Mouse (Mus musculus) Muller cell, postnatal 12 days (primary cell): ENCODE results near the gene BC024978.

Experiments
- DNase-seq: peaks from one replicate; pipeline ENCODE4 v3.0.0-alpha.2; 2015; ENCODE audit errors: inconsistent ontology term

Gene BC024978

DNA sequence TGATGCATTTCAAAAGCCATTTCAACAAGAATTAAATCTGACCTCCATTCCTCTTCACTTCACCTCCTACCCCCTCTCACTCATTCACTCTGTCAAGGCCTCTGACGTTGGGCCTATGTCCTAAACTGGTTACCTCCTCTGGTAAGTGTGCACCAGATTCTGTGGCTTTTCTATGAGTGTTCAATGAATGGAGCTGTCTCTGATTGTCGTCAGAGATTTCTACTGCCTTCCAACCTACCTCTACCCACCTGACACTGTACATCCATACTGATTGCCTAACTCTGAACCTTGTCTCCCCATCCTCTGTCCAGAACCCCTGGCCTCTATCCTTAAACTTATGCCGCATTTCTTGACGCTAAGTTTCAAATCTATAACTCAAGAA lies 17.6 kb upstream of the BC024978 start:
- DNase-seq: no peak

DNA sequence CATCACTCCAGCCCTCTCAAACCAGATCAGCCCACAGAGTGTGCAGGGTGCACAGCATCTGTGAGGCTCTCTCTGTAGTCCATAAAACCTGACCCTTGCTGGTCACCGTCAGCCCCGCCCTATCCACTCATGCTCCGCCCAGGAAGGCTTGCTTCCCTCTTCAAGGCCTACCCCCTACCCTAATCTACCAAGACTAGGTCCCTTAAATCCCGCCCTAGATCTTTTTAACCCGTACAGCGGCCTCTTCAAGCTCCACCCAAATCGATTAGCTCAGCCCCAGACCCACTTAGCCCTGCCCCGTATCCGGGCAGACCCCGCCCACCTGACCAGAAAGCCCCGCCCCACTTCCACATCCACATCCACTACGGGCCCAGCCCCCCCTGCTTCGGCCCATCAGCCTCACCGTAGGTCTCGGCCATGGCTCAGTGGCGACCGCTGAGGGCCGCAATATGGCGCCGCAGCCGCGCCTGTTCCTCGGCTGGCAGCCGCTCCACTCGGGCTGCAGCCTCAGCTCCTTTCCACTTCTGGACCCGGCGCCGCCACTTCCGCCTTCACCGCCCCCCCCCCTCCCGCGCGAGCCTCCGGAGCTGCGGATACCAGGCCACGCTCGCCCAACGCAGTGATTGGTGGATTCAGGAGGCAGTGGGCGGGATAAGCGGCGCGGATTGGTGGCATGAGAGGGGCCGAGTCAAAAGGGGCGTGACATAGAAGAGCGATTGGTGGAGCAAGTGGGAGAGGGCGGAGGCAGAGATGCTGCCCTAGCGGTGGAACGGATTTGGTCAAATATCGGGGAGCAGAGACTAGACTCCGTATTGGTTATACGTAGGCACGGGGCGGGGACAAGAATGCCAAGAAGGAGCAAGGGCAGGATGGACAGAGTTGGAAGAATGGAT lies 17.0 kb upstream of the BC024978 start, which contains the start of gene Rab4b:
Gene Rab4b, minus strand, starts transcription at position 573 of the 893 bp plus-strand sequence.
- peak; percentile 99 for DNase-seq

DNA sequence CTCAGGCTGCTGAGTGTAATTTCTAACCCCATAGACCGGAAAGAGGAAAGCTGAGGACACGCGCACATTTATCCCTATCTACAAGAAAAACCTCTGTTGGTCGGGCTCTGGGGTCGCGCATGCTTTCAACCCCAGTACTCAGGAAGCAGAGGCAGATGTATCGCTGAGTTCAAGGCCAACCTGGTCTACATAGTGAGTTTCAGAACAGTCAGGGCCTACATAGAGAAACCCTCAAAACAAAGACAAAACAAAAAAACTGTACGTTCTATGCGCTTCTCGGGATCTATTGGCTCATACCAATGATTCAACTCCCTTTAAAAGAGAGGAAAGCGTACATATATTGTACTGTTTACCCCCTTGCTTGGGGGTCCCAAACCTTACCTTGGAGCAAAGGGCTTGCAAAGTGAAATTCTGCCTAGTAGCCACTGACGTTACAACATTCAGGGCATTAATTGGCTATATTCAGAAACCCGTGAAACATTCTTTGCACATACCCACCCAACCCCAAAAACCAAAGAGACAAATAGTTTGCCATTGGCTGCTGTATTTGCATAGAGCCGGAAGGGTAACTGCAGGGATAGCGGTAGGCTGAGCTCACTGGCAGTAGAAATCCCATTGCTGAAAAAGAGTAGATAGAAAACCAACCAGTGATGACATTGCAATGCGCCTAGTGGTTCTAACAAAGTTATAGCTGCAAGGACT lies 16.2 kb upstream of the BC024978 start:
- peak; percentile 16 for DNase-seq

DNA sequence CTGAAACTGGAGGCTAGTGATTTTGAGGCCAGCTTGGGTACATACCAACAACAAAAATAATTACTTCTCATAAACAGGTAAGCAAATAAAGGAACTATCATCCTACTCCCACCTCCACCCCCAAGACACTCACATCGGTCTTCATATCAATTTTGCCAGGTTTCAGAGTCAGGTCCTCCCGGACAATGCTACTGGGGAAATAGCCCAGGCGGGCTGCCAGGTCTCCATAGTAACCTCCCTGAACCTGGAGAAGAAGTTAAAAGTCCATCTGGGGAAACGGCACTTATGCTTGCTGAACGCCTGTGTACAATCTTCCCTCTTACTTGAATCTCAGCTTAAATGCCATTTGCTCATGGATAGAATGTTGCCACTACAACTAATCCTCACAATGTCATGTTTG lies 15.5 kb upstream of the BC024978 start:
- DNase-seq: no peak

DNA sequence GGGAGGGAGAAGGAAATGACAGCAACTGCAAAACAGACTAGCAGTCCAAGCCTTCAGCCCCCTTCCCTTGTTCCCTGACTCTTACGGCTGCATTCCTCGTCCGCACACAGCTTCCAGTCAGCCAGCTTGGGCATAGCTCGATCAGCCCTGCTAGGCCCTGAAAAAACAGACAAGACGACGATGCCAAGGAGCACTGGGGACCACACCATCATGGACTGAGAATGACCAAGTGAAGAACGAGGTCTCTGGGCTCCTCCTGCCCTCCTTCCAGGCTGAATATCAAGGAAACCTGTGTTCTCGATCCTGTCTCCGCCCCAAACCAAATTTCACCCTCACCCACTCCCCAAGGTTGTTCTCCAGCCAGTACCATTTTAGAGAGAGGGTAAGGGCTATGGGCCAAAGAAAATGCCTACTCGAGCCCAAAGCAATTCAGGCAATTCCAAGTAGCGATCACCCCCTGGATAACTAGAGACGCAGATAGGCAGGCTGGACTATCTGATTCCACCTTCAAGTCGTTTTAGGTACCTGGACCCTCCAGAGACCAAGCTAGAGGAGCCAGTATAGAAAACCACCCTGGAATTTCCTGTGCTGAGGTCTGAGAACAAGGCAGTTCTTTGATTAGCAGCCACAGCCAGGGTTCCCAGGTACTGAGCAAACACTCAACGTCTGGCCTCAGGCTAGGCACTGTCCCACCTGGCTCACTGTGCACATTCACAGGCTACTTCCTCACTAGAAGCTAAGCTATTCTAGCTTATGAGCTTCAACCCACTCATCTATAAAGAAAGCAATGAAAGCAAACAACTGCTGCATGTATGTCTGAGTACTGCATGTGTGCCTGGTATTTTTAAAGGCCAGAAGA lies 14.5 kb upstream of the BC024978 start, which contains the start of the genes Gm21983 and Mia:
Gene Gm21983, minus strand, starts transcription at position 250 of the 859 bp plus-strand sequence.
Gene Mia, minus strand, starts transcription at position 321 of the 859 bp plus-strand sequence.
- no peak for DNase-seq

DNA sequence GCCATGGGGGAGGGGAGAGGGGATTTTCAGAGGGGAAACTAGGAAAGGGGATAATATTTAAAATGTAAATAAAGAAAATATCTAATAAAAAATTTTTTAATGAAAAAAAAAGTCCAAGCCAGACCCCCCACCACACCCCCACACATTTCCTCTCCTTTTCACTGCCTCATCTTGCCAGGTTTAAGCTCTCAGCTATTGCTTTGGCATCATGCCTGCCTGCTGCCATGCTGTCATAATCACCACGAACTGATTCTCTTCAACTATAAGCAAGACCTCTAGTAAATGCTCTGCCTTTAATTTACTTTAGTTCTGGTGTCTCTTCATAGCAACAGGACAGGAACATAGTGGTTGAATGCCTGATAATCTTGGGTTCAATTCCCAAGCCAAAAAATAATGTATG lies 13.1 kb upstream of the BC024978 start:
- DNase-seq: no peak

DNA sequence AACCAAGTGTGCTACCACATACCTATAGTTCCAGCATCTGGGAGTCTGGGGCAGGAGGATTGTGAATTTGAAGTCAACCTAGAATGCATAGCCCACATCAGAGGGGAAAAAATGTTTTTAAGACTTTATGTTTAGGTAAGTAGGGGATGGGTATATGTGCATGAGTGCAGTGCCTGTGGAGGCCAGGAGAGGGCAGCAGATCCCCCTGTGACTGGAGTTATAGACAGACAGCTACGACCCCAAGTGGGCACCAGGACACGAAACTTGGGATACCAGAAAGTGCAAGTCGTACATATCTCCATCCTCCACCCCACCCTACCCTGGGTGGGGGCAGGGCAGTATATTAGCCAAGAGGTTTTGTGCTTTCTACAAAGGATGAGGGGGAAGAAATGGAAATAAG lies 10.6 kb upstream of the BC024978 start:
- peak; percentile 25 for DNase-seq

DNA sequence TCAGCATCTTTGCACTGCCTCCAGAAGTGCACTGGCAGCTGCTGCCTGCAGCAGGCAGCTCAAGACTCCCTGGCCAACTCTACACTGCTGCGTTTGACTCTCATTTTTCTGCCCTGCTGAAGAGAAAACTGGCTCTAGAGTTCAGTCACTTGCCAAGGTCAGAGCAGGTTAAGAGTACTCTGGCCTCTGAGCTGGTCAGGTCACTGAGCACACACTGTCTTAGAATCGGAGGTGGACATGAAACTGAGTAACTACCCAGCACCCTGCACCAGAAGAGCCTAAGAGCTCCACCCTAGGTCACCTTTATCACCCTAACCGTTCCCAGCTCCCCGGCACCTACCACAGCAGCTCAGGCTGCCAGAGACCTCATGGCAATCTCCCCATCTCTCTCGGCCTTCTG lies 9.6 kb upstream of the BC024978 start:
- no peak for DNase-seq

DNA sequence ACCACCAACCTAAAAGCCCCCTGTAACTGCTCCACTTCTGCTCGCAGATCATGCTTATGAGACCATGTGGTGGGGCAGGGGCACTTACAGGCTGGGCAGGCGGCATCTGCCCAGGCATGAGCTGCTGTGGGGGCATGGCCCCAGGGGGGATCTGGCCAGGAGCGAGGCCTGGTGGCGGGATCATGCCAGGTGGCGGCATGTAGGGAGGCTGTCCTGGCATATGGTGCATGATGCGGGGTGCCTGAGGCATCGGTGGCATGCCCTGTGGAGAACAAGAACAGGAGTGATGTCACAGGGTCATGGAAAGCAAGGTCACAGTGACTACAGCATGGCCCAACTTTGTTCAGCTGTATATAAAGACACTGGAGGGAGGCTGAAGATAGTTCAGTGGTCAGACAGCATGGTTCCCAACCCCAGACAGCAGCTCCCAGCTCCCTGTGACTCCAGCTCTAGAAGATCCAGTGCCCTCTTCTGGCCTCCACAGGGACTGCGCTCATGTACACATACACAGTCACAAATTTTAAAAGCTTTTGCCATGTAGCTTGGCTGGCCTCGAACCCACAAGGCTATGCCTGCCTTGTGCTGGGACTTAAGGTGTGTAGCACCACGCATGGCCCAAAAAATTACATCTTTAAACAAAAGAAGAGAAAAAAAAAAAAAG lies 6.2 kb upstream of the BC024978 start:
- DNase-seq: no peak

DNA sequence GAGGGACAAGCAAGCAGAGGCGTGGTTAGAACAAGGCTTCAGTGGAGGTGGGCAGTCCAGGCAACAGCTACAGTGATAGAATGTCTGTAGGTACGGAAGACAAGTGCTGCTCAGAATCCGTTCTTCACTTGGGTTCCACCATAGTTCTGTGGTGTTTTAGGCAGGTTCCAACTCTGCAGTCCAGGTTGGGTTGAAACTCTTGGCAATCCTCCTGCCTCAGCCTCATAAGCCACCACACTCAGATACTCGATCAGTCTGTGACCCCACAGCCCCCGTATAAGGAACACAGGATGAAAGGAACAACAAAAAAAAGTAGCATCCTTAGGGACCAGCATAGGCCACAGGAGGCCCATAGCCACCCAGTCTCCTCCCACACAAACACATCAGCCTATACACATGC lies 3.1 kb upstream of the BC024978 start:
- DNase-seq: no peak

DNA sequence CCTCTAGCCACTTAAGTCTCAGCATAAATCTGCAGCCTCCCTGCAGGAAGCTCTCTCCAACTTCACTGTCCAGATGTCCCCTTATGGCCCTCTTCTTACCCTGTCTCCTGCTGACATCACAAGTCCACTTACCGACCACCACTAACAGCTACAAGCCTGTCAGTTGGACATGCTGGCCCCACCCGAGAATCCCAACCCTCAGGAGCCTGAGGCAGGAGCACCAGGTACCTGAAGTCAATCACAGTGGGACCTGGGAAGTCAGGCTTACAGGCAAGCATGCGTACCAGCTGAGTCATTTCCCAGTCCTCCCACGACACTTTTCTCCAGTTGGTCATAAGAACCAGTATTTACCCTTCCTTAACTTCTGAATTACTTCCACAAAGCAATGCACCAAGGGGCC lies 1.9 kb upstream of the BC024978 start:
- no peak for DNase-seq

DNA sequence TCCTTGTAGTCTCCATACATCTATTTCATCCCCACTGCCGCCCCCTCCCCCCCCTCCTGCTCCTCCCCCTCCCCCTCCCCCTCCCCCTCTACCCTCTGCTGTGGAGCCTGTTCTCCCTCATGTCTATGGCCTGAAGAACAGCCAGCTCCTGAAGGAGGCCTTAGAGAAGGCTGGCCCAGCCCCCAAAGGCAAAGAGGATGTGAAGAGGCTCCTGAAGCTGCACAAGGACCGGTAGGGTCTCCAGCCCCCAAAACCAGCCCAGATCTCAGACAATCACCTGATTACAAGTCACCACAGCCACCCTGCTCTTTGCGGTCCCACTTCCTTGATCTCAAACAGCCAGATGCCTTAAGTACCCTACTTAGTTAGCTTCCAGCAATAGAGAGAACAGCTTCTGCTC lies 1.6 kb downstream of the BC024978 start:
- DNase-seq: no peak

DNA sequence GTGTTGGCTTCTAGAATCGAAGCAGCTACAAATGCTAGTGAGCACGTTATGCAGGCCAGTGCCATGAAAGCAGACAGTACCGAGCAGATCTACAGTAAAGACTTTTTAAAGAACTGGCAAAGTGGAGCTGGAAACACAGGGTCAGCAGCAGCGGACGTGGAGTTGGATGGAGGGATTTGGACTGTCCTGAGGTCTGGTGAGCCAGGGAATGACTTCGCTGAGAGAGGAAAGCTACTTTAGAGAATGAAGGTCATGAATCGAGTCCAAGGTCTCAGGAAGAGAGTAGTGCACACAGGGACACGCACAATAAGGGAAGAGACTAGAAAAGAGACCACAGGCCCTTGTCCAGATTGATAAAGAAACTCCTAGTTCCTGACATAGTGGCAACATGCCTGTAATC lies 2.1 kb downstream of the BC024978 start:
- no peak for DNase-seq

DNA sequence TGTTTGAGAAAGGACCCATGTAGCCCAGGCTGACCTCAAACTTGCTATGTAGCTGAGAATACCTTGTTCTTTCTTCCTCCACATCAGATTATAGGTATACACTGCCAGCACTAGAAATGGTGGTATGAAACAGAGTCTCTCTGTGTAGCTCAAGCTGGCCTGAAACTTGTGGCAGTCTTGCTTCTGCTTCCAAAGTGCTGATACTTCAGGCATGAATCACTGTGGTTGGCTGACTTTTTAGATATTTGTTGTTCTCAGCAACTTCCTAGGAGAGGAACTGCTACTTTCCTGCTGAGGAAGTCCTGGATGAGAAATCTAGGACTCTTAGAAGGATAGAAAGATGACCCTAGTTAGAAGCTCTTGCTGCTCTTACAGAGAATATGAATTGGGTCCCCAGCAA lies 2.8 kb downstream of the BC024978 start:
- peak; percentile 39 for DNase-seq

DNA sequence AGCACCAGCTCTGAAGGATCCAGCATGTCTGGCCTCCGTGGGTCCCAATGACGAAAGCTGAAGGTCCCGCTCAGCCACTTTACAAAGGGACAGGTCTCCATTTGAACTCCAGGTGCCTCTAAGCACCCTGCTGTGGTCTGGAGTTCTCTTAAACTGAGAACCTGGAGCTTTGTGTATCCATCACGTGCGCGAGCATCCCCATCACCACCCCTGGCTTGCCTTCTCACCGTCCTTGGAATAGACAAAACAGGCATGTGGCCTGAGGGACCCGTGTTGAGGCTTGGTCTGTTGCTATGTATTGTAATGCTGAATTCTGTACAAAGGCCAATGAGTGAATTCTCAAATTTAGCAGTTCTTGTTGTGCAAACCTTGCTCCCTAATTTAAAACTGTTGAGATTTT lies 3.2 kb downstream of the BC024978 start:
- DNase-seq: no peak

DNA sequence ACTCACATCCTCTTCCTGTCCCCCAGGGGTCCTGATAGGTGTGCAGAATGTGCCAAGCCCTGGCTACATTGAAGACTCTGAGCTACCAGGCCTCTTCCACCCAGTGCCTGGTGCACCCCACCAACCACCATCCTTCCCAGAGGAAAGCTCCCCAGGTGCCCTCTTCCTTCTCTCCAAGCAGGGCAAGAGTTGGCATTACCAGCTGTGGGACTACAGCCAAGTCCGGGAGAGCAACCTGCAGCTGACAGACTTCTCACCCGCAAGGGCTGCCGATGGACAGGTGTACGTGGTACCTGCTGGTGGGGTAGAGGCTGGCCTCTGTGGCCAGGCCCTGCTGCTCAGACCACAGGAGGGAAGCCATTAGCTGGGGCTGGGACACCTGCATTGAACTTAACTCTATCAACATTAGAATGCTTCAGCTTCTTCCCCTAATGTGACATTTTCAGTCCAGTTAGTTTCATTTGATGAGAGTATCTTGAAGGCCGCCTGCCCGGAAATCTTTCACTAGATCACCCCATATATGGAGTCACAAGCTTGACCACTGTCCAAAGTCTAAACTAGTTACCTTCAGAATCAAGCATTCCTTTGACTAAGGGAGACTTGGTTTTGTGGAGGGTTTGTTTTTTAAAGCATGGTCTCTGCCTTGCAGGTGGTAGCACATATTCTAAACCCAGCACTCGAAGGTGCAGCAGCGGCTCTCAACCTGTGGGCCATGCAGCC lies 8.3 kb downstream of the BC024978 start:
- DNase-seq: no peak

DNA sequence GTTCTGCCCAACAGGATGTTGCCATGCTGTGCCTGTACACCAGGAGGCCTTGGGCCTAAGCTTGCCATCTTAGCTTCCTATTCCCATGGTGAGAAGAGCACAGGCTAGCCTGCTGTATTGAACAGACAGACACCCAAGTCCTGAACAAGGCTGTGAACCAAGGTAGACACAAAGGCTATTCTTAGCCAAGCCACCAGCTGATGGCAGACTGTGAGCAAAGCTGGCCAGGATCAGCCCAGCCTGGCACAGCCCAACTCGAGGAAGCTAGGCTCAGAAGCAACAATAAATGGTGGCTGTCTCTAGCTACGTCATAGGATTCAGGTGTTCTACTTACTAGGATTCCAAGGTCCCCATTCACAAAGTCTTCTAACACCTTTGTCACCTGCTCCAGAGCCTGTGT lies 17.0 kb downstream of the BC024978 start:
- no peak for DNase-seq

DNA sequence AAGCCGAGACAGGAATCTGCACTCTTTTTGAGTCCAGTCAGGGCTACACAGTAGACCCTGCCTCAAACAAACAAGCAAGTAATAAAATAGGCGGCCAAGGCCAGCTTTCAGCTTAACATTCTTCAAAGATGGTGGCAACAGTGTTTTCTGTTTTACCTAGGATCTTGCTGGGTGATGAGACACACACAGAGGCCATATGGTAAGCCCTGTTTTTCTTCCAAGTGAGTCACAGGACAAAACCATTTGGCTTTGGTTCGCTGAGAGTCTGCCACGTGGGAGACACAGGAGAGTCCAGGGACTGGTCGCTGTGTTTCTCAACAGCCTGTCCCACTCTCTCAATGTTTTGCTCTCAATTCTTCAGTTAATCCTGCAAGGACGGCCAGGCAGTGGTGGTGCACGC lies 23.0 kb downstream of the BC024978 start:
- DNase-seq: no peak

DNA sequence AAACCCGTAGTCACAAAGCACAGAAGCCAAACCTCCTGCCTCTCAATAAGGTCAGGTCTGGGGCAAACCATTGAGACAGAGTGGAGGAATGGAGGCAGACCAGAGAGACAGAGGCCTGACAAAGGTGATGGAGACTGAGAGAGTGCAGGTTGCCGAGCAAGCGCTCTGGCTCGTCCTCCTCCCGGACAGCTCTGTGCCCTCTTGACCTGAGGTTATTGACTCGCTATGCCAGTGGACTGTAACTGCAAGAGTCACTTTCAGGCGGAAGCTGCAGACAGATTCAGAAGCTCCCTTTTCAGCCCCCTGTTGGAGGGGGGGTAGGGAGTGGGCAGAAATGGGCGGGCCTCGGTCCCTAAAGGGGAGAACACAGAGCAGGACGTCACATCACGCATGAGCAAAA lies 24.4 kb downstream of the BC024978 start:
- no peak for DNase-seq

DNA sequence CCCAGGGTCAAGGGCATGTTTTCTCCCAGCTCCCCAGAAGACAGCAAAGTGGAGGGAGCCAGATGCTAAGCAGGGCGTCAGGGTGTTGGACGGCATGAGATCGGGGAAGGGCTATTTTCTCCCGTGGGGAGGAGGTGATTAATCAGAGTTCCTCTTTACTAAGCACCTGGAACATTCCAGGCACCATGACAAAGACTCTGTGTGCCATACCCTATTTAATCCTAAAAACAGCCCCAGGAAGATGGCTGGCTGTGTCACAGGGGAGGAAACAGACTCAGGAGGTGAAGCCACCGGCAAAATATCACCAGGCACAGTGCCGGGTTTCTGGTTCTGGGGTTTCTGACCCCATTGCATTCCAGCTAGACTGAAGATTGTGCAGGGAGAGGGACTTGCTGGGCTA lies 26.4 kb downstream of the BC024978 start:
- no peak for DNase-seq

DNA sequence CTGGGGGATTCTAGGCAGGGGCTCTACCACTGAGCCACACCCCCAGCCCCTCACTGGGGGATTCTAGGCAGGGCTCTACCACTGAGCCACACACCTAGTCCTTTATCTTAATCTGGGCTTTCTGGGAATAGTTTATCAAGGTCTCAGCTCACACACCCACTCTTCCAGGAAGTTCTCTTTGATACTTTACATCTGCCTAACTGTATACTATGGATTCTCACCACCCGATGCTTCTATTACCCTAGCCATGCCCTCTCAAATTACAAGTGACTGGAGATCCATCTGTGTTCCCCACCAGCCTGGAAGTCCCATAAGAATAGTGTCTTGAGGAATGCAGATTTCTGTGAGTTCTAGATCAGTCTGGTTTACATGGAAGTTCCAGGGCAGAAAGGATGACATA lies 27.0 kb downstream of the BC024978 start:
- DNase-seq: no peak
